Mouse (Mus musculus) heart, embryonic 13.5 days (tissue): Measurements from ENCODE around the gene Babam2. TPM values are rescaled to one million over a fixed set of nuclear protein-coding genes. Genes with fewer than 3 reads are reported as not detected.
A peak's percentile ranks its signal among the peaks of the same experiment; 100 is the strongest.

Experiments used
- ATAC-seq: fragments of 200-750 bp; cut with Nextera tagmentation; 2 replicates; pipeline ENCODE4 v1.8.0; 2017; ENCODE audit warnings: moderate TSS enrichment; ENCODE audit not compliant: insufficient number of reproducible peaks, low FRiP score, low TSS enrichment; ENCODE audit errors: extremely low read depth
- H3K27ac ChIP-seq: fragments of 300-500 bp; sonication (generic); replicated peaks from 2 replicates; pipeline ENCODE4 v1.5.1; 2015; ENCODE audit warnings: moderate library complexity, mild to moderate bottlenecking, inconsistent platforms
- H3K27me3 ChIP-seq: fragments of 300-500 bp; sonication (generic); replicated peaks from 2 replicates; pipeline ENCODE4 v1.6.1; 2015; ENCODE audit warnings: mild to moderate bottlenecking, inconsistent platforms
- H3K36me3 ChIP-seq: fragments of 300-500 bp; sonication (generic); 2 replicates; pipeline ENCODE4 v1.6.1; 2015; ENCODE audit warnings: mild to moderate bottlenecking, inconsistent platforms
- H3K4me1 ChIP-seq: fragments of 300-500 bp; sonication (generic); 2 replicates; pipeline ENCODE4 v1.6.1; 2015; ENCODE audit warnings: inconsistent platforms
- H3K4me2 ChIP-seq: fragments of 300-500 bp; sonication (generic); 2 replicates; pipeline ENCODE4 v1.6.1; 2015; ENCODE audit warnings: inconsistent platforms, mild to moderate bottlenecking, moderate library complexity
- H3K4me3 ChIP-seq: fragments of 300-500 bp; sonication (generic); 2 replicates; pipeline ENCODE4 v1.5.1; 2015; ENCODE audit warnings: moderate library complexity, mild to moderate bottlenecking, inconsistent platforms
- H3K9ac ChIP-seq: fragments of 300-500 bp; sonication (generic); 2 replicates; pipeline ENCODE4 v1.6.1; 2015; ENCODE audit warnings: inconsistent platforms, mild to moderate bottlenecking, moderate library complexity
- H3K9me3 ChIP-seq: fragments of 300-500 bp; sonication (generic); 2 replicates; pipeline ENCODE4 v1.6.1; 2016; ENCODE audit warnings: inconsistent platforms
- WGBS: fragments of 180-500 bp; shearing (Covaris S2); methylation state at CpG from one replicate; pipeline ENCODE4 v1.1.7; 2015; ENCODE audit warnings: mixed read lengths; 5-methylcytosine and 5-hydroxymethylcytosine counted together
- polyA plus RNA-seq: library from polyadenylated mRNA; unstranded; fragments of >200 nt; fragmentation: Nextera tagmentation; extraction: Ambion mirVana; gene quantifications from 2 replicates; pipeline ENCODE4 v1.2.1, GENCODE M21; 2015

Gene Babam2
- polyA plus RNA-seq, 1 experiment from 2014 or later = 43.3 TPM

- no peak overlapping the region for H3K4me2 ChIP-seq
- H3K9me3 ChIP-seq = no peaks in the 10 kb centered on the region
- H3K4me3 ChIP-seq = no peak overlapping the region
- H3K9ac ChIP-seq = no peak overlapping the region
- no peaks in the 10 kb centered on the region for H3K27me3 ChIP-seq
- no peak for ATAC-seq
- WGBS = 67% methylated on average over 1 of the region's 1 CpGs
- H3K27ac ChIP-seq = no peak overlapping the region
- no peaks in the 10 kb centered on the region for H3K36me3 ChIP-seq
- peaks cover 5% of the 10 kb centered on the region for H3K4me1 ChIP-seq
Measured at GRCm38 (mm10) chr5:31862753-31863468, 165.4 kb downstream of the Babam2 start.

GRCm38 (mm10) chr5:31864095-31864494, 166.6 kb downstream of the Babam2 start:
- H3K9ac ChIP-seq = no peak overlapping the region
- no peaks in the 10 kb centered on the region for H3K27me3 ChIP-seq
- H3K36me3 ChIP-seq = no peaks in the 10 kb centered on the region
- no peak overlapping the region for H3K4me2 ChIP-seq
- no peaks in the 10 kb centered on the region for H3K9me3 ChIP-seq
- no peak for ATAC-seq
- 67% methylated on average over 2 of the region's 2 CpGs for WGBS
- no peak overlapping the region for H3K27ac ChIP-seq
- peaks cover 5% of the 10 kb centered on the region for H3K4me1 ChIP-seq
- no peak overlapping the region for H3K4me3 ChIP-seq

DNA sequence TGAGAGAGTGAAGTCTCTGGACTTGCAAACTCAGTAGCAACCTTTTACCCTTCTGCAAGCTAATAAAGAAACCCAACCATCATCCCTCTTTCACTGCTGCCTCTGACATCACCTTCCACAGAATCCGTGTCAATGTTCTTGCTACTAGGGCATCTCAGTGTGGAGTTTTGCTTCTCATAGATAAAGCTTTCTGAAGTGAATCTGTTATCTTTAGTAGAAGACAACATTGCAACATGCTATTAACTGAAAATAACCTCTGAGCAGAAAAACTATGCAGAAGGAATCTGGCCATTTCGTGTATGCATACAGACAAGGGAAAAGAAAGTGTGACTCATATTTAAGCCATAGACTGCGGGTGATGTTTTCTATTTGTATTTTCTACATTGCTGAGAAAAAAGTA, 168.6 kb downstream of the Babam2 start:
- ATAC-seq = no peak
- H3K9me3 ChIP-seq = no peaks in the 10 kb centered on the region
- no peak overlapping the region for H3K9ac ChIP-seq
- H3K4me2 ChIP-seq = no peak overlapping the region
- no peak overlapping the region for H3K27ac ChIP-seq
- H3K4me1 ChIP-seq = peaks cover 10% of the 10 kb centered on the region
- WGBS = 55% methylated on average over 3 of the region's 3 CpGs
- no peak overlapping the region for H3K4me3 ChIP-seq
- H3K27me3 ChIP-seq = no peaks in the 10 kb centered on the region
- no peaks in the 10 kb centered on the region for H3K36me3 ChIP-seq

DNA sequence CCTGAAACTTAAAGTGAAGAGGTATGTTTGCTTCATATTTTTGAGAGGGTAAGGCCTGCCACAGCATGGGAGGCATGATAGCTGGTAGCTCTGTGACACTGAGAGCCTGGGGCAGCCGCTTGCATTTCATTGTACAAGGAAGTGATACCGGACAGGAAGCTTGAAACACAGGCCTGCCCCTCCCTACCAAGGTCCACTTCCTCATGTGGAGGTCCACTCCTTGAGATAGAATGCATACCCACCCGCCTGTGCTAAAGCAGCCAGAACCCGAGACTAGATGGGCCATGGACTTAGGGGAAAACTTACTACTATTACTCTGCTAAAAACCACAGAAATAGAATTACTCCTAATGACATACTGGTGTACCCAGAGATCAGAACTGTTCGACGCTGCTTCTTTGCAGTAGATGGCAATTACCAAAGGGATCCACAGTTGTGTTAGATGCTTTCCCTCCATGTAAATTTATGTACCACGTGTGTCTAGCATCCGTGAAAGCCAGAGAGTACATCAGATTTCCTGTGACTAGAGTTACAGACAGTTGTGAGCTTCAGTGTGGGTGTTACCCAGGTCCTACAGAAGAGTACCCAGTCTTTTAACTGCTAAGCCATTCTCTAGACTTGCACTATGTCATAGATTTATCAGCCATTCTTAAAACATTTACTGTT, 173.5 kb downstream of the Babam2 start:
- Histone ChIP-seq H3K4me3 (no peak overlapping the region), H3K4me2 (no peak overlapping the region), H3K9ac (0 out of 2 replicates have a peak overlapping the region, but pooled peaks have one; percentile 10), H3K27ac (0 out of 2 replicates have a peak overlapping the region, but pooled peaks have one; percentile 21), H3K9me3 (no peaks in the 10 kb centered on the region), H3K36me3 (no peaks in the 10 kb centered on the region), H3K27me3 (no peaks in the 10 kb centered on the region), H3K4me1 (peaks cover 22% of the 10 kb centered on the region)
- 67% methylated on average over 8 of the region's 8 CpGs for WGBS
- no peak for ATAC-seq

DNA sequence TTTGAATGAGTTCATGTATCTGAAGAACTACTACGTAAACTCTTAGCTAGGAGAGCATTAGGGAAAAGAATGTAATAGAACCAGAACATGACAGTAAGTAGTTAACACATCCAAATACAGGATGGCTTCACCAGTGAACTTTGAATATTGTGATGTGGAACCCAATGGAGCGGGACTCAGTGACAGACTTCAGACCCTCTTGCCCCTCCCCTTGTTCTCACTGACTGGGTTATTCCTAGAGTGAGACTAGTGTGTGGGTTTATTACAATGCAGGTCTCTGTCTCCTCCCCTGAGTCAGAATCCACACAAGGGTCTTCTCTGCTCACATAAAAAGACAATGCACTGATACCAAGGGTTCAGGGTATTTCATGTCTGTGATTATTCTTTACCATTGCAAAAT, 175.8 kb downstream of the Babam2 start:
- H3K4me3 ChIP-seq = no peak overlapping the region
- H3K4me2 ChIP-seq = no peak overlapping the region
- ATAC-seq = no peak
- 90% methylated on average over 2 of the region's 2 CpGs for WGBS
- no peak overlapping the region for H3K9ac ChIP-seq
- H3K36me3 ChIP-seq = no peaks in the 10 kb centered on the region
- H3K4me1 ChIP-seq = peaks cover 32% of the 10 kb centered on the region
- H3K27ac ChIP-seq = no peak overlapping the region
- no peaks in the 10 kb centered on the region for H3K27me3 ChIP-seq
- H3K9me3 ChIP-seq = no peaks in the 10 kb centered on the region

DNA sequence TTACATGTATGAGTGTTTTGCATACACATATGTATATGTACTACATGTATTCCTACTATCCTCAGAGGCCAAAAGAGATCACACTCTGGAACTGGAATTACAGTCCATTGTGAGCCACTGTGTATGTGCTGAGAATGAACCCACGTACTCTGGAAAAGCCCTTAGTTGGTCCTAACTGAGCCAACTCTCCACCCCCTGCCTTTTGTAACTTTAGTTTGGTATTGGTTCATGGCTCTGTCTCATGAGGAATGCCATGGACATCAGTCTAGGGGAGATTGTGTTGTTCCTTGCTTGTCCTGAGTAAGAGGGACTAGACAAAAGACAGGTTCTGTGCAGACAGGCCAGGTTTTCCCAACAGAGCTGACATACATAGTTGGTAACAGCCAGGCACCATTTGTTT, 177.1 kb downstream of the Babam2 start:
- Histone ChIP-seq H3K27me3 (no peaks in the 10 kb centered on the region), H3K9ac (no peak overlapping the region), H3K4me1 (peaks cover 32% of the 10 kb centered on the region), H3K4me3 (no peak overlapping the region), H3K27ac (no peak overlapping the region), H3K4me2 (no peak overlapping the region), H3K9me3 (no peaks in the 10 kb centered on the region), H3K36me3 (no peaks in the 10 kb centered on the region)
- WGBS = 84% methylated on average over 1 of the region's 1 CpGs
- no peak for ATAC-seq

- no peaks in the 10 kb centered on the region for H3K36me3 ChIP-seq
- peak overlapping the region; percentile 84 for H3K27ac ChIP-seq
- WGBS = 75% methylated on average over 3 of the region's 3 CpGs
- no peaks in the 10 kb centered on the region for H3K27me3 ChIP-seq
- no peak for ATAC-seq
- peaks cover 32% of the 10 kb centered on the region for H3K4me1 ChIP-seq
- no peaks in the 10 kb centered on the region for H3K9me3 ChIP-seq
- no peak overlapping the region for H3K9ac ChIP-seq
- H3K4me3 ChIP-seq = no peak overlapping the region
- H3K4me2 ChIP-seq = no peak overlapping the region
Measured at GRCm38 (mm10) chr5:31875443-31875842, 178.0 kb downstream of the Babam2 start.

DNA sequence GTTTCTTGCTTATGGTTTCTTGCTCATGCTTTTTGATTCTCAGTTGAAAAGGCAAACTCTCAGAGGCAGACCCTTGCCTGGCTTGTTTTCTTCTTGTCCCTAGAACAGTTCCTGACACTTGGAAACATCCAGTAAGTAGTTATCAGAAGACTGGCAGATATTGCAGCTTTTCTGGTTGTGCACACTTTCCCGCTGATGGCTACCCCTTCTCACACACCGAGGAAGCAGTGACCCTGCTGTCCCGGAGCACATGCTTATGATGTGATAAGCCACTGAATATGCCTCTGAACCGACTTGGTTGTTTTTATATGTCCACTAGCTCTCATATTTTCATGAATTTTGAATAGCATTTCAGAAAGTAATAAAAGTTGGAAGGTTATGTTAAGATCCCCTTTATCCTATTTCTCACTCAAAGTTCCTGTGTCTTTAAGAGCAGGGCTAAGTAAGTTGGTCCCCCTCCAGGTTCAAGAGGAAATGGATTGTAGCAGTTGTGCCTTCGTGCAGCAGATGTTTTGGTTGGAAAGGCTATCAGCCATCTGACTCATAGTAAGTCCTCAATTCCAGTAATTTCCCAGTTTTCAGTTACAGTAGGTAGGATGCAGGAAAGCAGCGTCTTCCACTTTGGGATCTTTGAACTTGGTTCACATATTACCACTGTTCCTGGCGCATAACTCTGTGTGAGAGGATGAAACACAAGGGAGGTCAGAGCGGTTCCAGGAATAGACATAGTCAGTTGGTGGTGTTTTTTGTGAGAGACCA, 178.9 kb downstream of the Babam2 start:
- peak overlapping the region; percentile 52 for H3K4me2 ChIP-seq
- peaks cover 29% of the 10 kb centered on the region for H3K4me1 ChIP-seq
- H3K9ac ChIP-seq = peak overlapping the region; percentile 19; the same call in 1 of the 2 replicates
- H3K27ac ChIP-seq = peak overlapping the region; percentile 84
- no peaks in the 10 kb centered on the region for H3K36me3 ChIP-seq
- no peaks in the 10 kb centered on the region for H3K9me3 ChIP-seq
- H3K4me3 ChIP-seq = no peak overlapping the region
- H3K27me3 ChIP-seq = no peaks in the 10 kb centered on the region
- WGBS = 30% methylated on average over 8 of the region's 8 CpGs
- ATAC-seq = peak; percentile 31; the same call in 1 of the 2 replicates

DNA sequence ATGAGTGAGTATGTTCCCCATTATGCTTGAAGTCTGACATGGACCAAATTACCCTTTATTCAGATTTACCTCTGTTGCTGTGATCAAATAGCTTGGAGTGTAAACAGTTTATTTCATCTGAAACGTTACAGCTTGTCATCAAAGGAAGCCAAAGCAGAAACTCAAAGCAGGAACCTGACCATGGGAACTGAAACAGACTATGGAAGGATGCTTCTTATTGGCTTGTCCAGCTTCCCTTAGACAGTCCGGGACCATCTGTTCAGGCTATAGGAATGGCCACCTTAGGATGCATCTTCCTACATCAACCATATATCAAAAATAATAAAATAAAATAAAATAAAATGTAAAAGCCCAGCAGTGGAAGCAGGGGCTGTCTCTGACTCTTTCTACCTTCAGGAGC, 183.0 kb downstream of the Babam2 start:
- H3K27ac ChIP-seq = no peak overlapping the region
- H3K36me3 ChIP-seq = no peaks in the 10 kb centered on the region
- no peak overlapping the region for H3K9ac ChIP-seq
- 71% methylated on average over 2 of the region's 2 CpGs for WGBS
- ATAC-seq = no peak
- H3K4me3 ChIP-seq = no peak overlapping the region
- H3K4me1 ChIP-seq = peaks cover 31% of the 10 kb centered on the region
- H3K4me2 ChIP-seq = no peak overlapping the region
- no peaks in the 10 kb centered on the region for H3K27me3 ChIP-seq
- no peaks in the 10 kb centered on the region for H3K9me3 ChIP-seq

DNA sequence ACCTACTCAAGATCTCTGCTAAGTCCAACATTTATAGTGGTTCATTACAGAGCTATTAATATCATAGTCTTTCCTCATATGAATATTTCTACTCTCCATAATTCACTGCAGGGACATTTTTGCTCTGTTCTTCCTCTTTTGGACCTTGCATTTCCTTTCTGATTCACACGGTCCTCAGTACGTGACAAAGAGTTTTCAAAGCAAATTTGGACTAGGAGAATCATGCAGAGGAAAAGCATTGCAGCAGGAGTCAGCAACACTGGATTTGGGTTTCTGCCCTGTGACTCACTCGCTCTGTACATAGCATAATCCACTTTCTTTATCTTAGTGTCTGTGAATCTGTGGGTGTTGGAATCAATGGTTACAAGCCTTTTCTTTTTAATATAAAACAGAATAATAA, 184.8 kb downstream of the Babam2 start:
- Histone ChIP-seq H3K4me2 (no peak overlapping the region), H3K36me3 (no peaks in the 10 kb centered on the region), H3K9me3 (no peaks in the 10 kb centered on the region), H3K27me3 (no peaks in the 10 kb centered on the region), H3K4me1 (peaks cover 15% of the 10 kb centered on the region), H3K4me3 (no peak overlapping the region), H3K27ac (0 out of 2 replicates have a peak overlapping the region, but pooled peaks have one; percentile 32), H3K9ac (no peak overlapping the region)
- 55% methylated on average over 3 of the region's 3 CpGs for WGBS
- ATAC-seq = no peak

DNA sequence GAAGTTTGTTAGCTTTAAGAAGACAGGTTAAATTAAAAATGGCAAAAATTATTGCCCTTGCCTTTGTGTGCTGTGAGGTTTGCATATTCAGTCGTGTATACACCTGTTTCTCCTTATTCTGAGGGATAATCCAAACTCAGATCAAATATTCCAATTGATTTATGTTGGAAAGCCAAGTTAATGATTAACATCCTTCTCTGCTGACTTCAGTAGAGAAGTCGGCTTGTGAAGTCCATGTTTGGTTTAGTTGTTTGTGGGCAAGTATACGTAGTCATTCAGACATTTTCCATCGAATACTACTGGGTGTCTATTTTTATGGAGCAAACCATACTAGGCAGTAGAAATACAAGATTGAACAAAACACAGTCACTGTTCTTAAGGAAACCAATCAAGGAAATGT, 187.5 kb downstream of the Babam2 start:
- no peak overlapping the region for H3K9ac ChIP-seq
- H3K27ac ChIP-seq = no peak overlapping the region
- no peaks in the 10 kb centered on the region for H3K27me3 ChIP-seq
- H3K9me3 ChIP-seq = no peaks in the 10 kb centered on the region
- H3K4me1 ChIP-seq = peaks cover 20% of the 10 kb centered on the region
- H3K4me2 ChIP-seq = no peak overlapping the region
- WGBS = 83% methylated on average over 4 of the region's 4 CpGs
- no peaks in the 10 kb centered on the region for H3K36me3 ChIP-seq
- no peak for ATAC-seq
- H3K4me3 ChIP-seq = no peak overlapping the region
